Mouse (Mus musculus): ENCODE data around the gene Dnah3. TPM values are rescaled to one million over a fixed set of nuclear protein-coding genes. Genes with fewer than 3 reads are reported as not detected.

The Dnah3 gene
- total RNA-seq, 2 experiments from 2014 or later: 0.03 TPM; not detected in 1

- no peak for DNase-seq (ENCODE audit: low spot score in 2 of 2)
Observed at GRCm38 (mm10) chr7:119879171-119879570, 215.9 kb downstream of the Dnah3 start.

GRCm38 (mm10) chr7:119875776-119876440, 219.2 kb downstream of the Dnah3 start:
- DNase-seq (ENCODE audit: low spot score in 2 of 2): no peak

GRCm38 (mm10) chr7:119873050-119873449, 222.0 kb downstream of the Dnah3 start:
- no peak for DNase-seq (ENCODE audit: low spot score in 2 of 2)

Other genes with a start within 250 kb of the Dnah3 start
- 1 to 10 TPM; 3.3 to 4.5 TPM for gene Lyrm1, start 199.4 kb downstream of the Dnah3 start, total RNA-seq (2021)
- gene Dcun1d3, start 199.0 kb downstream of the Dnah3 start, total RNA-seq (2021): 10 to 100 TPM; 18.3 to 24.4 TPM
- 100 to 1,000 TPM in 1 of 2 experiments, 10 to 100 TPM in 1; 94.4 to 118 TPM for gene Tmem159, start 7.1 kb upstream of the Dnah3 start, total RNA-seq (2021)
- gene Zp2, start 50.0 kb upstream of the Dnah3 start, total RNA-seq (2021): under 1 TPM in 1 of 2 experiments, not detected in 1; 0.22 TPM
- 1 to 10 TPM; 1.6 to 2.4 TPM for gene Anks4b, start 78.6 kb upstream of the Dnah3 start, total RNA-seq (2021)
- 1 to 10 TPM; 3.6 to 4.5 TPM for gene Crym, start 106.8 kb upstream of the Dnah3 start, total RNA-seq (2021)
- under 1 TPM in 1 of 2 experiments, not detected in 1; 0.25 TPM for gene Abca14, start 108.7 kb upstream of the Dnah3 start, total RNA-seq (2021)
- gene Abca15, start 233.4 kb upstream of the Dnah3 start, total RNA-seq (2021): not detected

Measured in adrenal gland, postnatal 4 days (tissue).